Mouse (Mus musculus): ENCODE measurements around the gene Nlrp1b. TPM values are rescaled to one million over a fixed set of nuclear protein-coding genes. Genes with fewer than 3 reads are reported as not detected.

Nlrp1b gene
- total RNA-seq (2021) = under 1 TPM; 0.23 to 0.28 TPM
- long read RNA-seq, experiment 1 = 0 reads
- long read RNA-seq, experiment 2 = 0 reads

GRCm38 (mm10) chr11:71230684-71231480 is at the start of gene Nlrp1b:
Gene Nlrp1b (minus strand): TSS chr11:71230733.
- DNase-seq (ENCODE audit: low spot score in 2 of 2) = no peak

DNA sequence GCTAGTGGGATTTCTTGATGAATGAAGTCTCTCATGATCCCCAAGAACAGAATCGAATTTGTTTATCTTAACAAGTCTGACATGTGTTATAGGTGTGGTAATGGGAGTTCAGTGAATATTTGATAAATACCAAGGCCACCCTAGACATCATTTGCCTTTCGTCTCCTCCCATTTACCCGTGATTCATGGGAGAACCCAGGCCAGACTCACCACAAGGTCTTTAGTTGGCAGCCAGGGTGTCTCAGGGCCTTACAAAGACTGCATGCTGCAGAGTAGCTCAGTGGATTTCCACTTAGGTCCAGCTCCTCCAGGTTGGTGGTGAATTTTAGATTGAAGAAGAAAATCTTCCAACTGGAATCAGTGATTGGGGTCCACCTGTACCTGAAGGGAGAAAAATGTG is 30.5 kb upstream of the Nlrp1b start:
- DNase-seq (ENCODE audit: low spot score in 2 of 2) = no peak

DNA sequence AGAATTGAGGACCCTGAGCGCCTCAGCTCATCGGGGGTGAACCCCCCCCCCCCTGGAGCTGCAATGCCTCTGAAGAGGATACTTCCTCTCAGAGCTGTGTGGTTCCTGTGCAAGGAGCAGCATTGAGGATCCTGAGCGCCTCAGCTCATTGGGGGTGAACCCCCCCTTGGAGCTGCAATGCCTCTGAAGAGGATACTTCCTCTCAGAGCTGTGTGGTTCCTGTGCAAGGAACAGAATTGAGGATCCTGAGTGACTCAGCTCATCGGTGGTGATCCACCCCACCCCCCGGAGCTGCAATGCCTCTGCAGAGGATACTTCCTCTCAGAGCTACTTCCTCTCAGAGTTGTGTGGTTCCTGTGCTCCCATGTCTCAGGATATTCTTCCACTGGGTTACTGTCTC is 20.8 kb upstream of the Nlrp1b start:
- DNase-seq (ENCODE audit: low spot score in 2 of 2) = no peak

DNA sequence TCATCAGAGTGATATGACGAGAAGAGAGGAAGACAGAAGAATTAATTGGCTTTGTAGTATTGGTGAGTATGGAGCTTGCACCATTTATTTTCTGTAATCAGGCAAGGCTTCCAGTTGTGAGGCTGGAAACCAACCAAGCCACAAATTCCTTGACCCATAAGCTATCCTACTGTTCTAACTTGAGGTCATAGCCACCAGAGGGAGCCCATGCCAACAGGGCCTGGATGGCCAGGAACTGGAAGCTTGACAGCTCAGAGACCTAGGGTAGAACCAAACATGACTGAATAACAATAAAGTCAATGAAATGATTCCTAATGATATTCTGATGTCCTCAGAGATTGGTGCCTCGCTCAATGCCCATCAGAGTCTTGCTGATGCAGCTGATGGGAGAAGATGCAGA is 5.9 kb downstream of the Nlrp1b start:
- no peak for DNase-seq (ENCODE audit: low spot score in 2 of 2)

DNA sequence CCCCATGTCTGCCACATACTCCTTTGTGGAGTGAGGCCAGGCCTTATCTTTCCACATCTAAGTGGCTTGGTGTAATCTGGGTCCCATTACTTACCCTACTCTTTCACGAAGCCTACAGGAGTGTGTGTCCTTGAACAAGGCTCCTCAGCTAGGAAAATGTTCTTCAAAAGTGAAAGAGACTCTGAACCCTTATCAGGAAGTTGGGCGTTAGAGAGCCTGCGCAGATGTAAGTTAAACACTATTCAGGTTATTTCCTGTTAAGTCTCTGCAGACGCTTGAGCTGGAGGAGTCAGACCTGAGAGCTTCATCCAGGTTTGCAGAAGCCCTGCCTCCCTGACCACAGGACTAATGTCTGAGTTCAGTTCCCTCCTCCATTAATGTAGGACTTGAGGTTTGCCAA is 27.8 kb downstream of the Nlrp1b start:
- DNase-seq (ENCODE audit: low spot score in 2 of 2) = no peak

- DNase-seq (ENCODE audit: low spot score in 2 of 2) = no peak
Measured at GRCm38 (mm10) chr11:71199349-71199748, 31.2 kb downstream of the Nlrp1b start.

DNA sequence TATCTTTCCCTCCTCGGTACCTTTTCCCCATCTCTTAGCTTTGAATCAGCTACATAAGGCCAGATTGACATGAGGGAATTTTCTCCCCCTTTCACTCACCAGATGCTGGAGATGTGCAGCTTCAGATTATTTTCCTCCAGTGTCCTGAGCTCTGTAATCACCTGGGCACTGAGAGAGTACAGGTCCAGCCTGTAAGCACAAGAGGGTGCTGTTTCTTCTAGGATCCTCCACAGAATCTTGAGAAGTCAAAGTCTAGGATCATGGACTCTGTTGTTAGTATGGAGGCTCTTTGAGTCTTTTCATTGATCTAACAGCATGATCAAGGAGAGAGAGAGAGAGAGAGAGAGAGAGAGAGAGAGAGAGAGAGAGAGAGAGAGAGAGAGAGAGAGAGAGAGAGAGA is 60.9 kb downstream of the Nlrp1b start:
- DNase-seq (ENCODE audit: low spot score in 2 of 2) = no peak

DNA sequence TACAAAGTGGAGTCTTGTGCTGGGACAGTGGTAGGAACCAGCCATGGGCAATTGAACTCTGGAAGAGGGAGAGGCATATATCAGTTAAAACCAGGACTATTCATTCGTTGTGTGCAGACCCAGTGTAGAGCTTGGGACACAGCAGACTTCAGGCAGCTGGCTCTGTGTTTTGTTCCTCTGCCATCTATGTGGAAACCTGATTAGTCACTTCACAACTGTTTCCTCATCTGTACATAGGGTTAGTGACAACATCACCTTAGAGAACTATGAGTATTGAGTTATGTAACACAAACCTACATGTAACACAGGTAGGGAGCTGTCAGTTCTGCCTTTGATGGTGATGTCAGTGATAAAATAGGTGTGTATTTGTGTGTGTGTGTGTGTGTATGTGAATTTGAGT is 66.4 kb downstream of the Nlrp1b start:
- no peak for DNase-seq (ENCODE audit: low spot score in 2 of 2)

- DNase-seq (ENCODE audit: low spot score in 2 of 2) = no peak
Measured at GRCm38 (mm10) chr11:71159439-71160136, 70.9 kb downstream of the Nlrp1b start.

GRCm38 (mm10) chr11:71155272-71155671 is 75.3 kb downstream of the Nlrp1b start:
- DNase-seq (ENCODE audit: low spot score in 2 of 2) = no peak

DNA sequence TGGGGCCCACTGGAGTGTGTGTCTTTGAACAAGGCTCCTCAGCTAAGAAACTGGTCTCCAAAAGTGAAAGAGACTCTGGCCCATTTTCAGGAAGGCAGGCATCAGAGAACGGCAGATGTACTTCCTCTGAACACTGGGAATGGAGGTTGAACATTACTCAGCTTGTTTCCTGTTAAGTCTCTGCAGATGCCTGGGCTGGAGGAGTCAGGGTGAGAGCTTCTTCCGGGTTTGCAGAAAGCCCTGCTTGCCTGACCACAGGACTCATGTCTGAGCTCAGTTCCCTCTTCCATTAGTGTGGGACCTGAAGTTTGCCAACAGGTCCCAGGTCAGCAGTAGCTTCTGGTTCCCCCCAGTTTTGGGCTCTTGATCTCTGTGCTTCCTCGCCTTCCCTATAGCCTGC is 85.9 kb downstream of the Nlrp1b start, which contains the start of gene Nlrp1a:
Gene Nlrp1a, minus strand, starts transcription at position 44 of the 400 bp plus-strand sequence.
- no peak for DNase-seq (ENCODE audit: low spot score in 2 of 2)

- no peak for DNase-seq (ENCODE audit: low spot score in 2 of 2)
Measured at GRCm38 (mm10) chr11:71142031-71142430, 88.5 kb downstream of the Nlrp1b start.

DNA sequence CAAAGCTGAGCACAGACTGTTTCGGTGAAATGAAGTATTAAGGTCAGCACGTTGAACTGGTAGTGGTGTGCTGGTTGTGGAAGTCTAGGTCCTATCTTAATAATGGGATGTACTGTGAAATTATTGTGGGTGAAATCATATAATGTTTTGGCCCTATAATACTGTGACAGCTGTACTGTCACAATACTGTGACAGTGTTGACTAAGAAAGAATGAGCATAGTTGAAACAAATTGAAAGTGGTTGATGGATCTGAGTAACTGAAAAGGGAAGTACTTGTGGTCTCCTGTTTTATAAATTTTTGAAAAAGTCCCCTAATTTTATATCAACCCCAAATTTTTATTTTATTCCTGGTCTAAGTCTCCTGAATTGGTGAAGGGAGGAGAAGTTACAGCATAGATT is 123.4 kb downstream of the Nlrp1b start:
- no peak for DNase-seq (ENCODE audit: low spot score in 2 of 2)

DNA sequence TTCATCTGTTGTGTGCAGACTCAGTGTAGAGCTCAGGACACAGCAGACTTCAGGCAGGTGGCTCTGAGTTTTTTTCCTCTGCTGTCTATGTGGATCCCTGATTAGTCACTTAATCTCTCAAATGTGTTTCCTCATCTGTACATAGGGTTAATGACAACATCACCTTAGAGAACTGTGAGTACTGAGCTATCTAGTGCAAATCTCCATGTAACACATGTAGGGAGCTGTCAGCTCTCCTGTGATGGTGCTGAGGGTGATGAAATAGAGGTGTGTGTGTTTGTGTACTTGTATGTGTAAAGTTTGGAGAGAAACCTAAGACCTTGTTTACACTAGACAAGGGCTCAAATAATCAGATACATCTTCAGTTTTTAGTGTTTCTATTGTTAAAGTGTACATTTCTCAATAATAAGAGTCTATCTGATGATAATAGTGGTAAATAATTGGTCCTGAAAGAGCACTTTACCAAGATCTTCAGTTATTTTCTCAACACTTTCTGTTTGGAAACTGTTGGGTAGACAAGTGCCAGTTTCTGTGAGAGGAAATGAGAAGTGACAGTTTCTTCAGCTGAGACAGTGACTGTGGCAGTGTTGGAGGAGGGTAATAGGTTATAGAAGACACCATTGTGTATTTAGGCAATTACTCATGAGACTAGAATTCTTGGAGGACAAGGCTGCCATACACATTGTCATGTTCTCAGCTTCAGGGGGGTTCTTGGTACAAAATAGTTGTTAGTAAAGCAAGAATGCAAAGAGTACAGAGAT is 124.1 kb downstream of the Nlrp1b start:
- DNase-seq (ENCODE audit: low spot score in 2 of 2) = no peak

DNA sequence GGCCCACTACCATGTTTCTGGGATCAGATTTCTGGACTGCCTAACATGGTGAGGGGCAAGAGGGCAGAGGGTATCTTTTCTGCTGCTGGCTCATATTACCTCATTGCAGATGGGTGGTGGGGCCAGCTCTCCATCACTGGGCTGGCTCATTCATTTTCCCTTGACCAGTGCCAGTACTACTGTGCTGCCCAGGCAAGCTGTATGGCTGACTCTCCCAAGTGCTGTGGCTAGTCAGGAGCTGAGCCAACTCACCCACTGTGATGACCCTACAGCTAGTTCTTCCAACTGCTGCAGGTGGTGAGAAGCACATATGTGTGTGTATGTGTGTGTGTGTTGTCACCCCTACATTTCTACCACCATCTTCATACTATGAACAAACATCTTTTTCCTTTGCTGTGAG is 126.6 kb downstream of the Nlrp1b start:
- no peak for DNase-seq (ENCODE audit: low spot score in 2 of 2)

Other genes with a start within 250 kb of the Nlrp1b start
- gene C1qbp, start 247.7 kb downstream of the Nlrp1b start, total RNA-seq (2021) = 100 to 1,000 TPM; 231 to 239 TPM
- 10 to 100 TPM; 32.4 to 32.6 TPM for gene Dhx33, start 226.3 kb downstream of the Nlrp1b start, total RNA-seq (2021)
- gene Mis12, start 211.1 kb downstream of the Nlrp1b start, total RNA-seq (2021) = 10 to 100 TPM; 17.9 to 22.7 TPM
- 10 to 100 TPM; 43.2 to 44.1 TPM for gene Derl2, start 210.9 kb downstream of the Nlrp1b start, total RNA-seq (2021)
- gene 6330403K07Rik, start 197.2 kb downstream of the Nlrp1b start, total RNA-seq (2021) = 10 to 100 TPM; 24.6 to 28.5 TPM
- 1 to 10 TPM; 1.2 to 1.5 TPM for gene Nlrp1a, start 86.0 kb downstream of the Nlrp1b start, total RNA-seq (2021)